Mouse (Mus musculus) heart, embryonic 11.5 days (tissue): ENCODE results near the gene Mrpl18. TPM values are rescaled to one million over a fixed set of nuclear protein-coding genes. Genes with fewer than 3 reads are reported as not detected.
A peak's percentile ranks its signal among the peaks of the same experiment; 100 is the strongest.

Experiments used
- ATAC-seq: fragments of 200-750 bp; cut with Nextera tagmentation; replicated peaks from 2 replicates; pipeline ENCODE4 v1.8.0; 2017; ENCODE audit warnings: moderate library complexity; ENCODE audit not compliant: insufficient number of reproducible peaks, low FRiP score, low TSS enrichment
- H3K27ac ChIP-seq: fragments of 300-500 bp; sonication (generic); 2 replicates; pipeline ENCODE4 v1.5.1; 2014; ENCODE audit warnings: mild to moderate bottlenecking, low read depth, low read length
- H3K27me3 ChIP-seq: fragments of 300-500 bp; sonication (generic); 2 replicates; pipeline ENCODE4 v1.6.1; 2014; ENCODE audit warnings: mild to moderate bottlenecking, low read length, mixed read lengths; ENCODE audit not compliant: control insufficient read depth, insufficient read depth
- H3K36me3 ChIP-seq: fragments of 300-500 bp; sonication (generic); 2 replicates; pipeline ENCODE4 v1.6.1; 2014; ENCODE audit warnings: mild to moderate bottlenecking, low read length, moderate library complexity, mixed read lengths; ENCODE audit not compliant: control insufficient read depth, insufficient read depth
- H3K4me1 ChIP-seq: fragments of 300-500 bp; sonication (generic); 2 replicates; pipeline ENCODE4 v1.6.1; 2014; ENCODE audit warnings: low read length; ENCODE audit not compliant: control insufficient read depth, insufficient read depth
- H3K4me2 ChIP-seq: fragments of 300-500 bp; sonication (generic); 2 replicates; pipeline ENCODE4 v1.6.1; 2014; ENCODE audit warnings: mild to moderate bottlenecking, moderate library complexity
- H3K4me3 ChIP-seq: fragments of 300-500 bp; sonication (generic); 2 replicates; pipeline ENCODE4 v1.5.1; 2014; ENCODE audit warnings: low read depth, low read length
- H3K9ac ChIP-seq: fragments of 300-500 bp; sonication (generic); 2 replicates; pipeline ENCODE4 v1.6.1; 2014; ENCODE audit warnings: mild to moderate bottlenecking, low read depth, low read length, moderate library complexity
- H3K9me3 ChIP-seq: fragments of 300-500 bp; sonication (generic); replicated peaks from 2 replicates; pipeline ENCODE4 v1.6.1; 2016; ENCODE audit warnings: low read length; ENCODE audit not compliant: control insufficient read depth
- WGBS: fragments of 180-500 bp; shearing (Covaris S2); extraction: QIAGEN DNeasy Blood & Tissue Kit; methylation state at CpG from one replicate; pipeline ENCODE4 v1.1.7; 2014; ENCODE audit not compliant: insufficient replicate concordance; 5-methylcytosine and 5-hydroxymethylcytosine counted together
- polyA plus RNA-seq: library from polyadenylated mRNA; unstranded; fragments of >200 nt; fragmentation: Nextera tagmentation; extraction: Ambion mirVana; gene quantifications from 2 replicates; pipeline ENCODE4 v1.2.1, GENCODE M21; 2014

Mrpl18 gene
- polyA plus RNA-seq, 1 experiment from 2014 or later = 205 TPM

GRCm38 (mm10) chr17:12881216-12881615 is 34.9 kb downstream of the Mrpl18 start:
- no peak overlapping the region for H3K9ac ChIP-seq
- H3K9me3 ChIP-seq = no peaks in the 10 kb centered on the region
- H3K27me3 ChIP-seq = no peaks in the 10 kb centered on the region
- no peak overlapping the region for H3K4me3 ChIP-seq
- ATAC-seq = no peak
- 83% methylated on average over 1 of the region's 1 CpGs for WGBS
- H3K4me2 ChIP-seq = no peak overlapping the region
- peaks cover 2% of the 10 kb centered on the region; the same call in 1 of the 2 replicates for H3K4me1 ChIP-seq
- no peak overlapping the region for H3K27ac ChIP-seq
- H3K36me3 ChIP-seq = no peaks in the 10 kb centered on the region

GRCm38 (mm10) chr17:12880178-12880577 is 36.0 kb downstream of the Mrpl18 start:
- Histone ChIP-seq H3K36me3 (no peaks in the 10 kb centered on the region), H3K4me2 (peak overlapping the region; percentile 60), H3K4me1 (peaks cover 2% of the 10 kb centered on the region; the same call in 1 of the 2 replicates), H3K27ac (no peak overlapping the region), H3K9ac (0 out of 2 replicates have a peak overlapping the region, but pooled peaks have one; percentile 43), H3K9me3 (no peaks in the 10 kb centered on the region), H3K4me3 (peak overlapping the region; percentile 21; the same call in 1 of the 2 replicates), H3K27me3 (no peaks in the 10 kb centered on the region)
- ATAC-seq = no peak
- WGBS = 6% methylated on average over 14 of the region's 14 CpGs

- no peak for ATAC-seq
- 83% methylated on average over 5 of the region's 5 CpGs for WGBS
- H3K4me3 ChIP-seq = no peak within 1 kb of the TSS
- no peak within 1 kb of the TSS for H3K4me2 ChIP-seq
- H3K9me3 ChIP-seq = no peaks in the 10 kb centered on the region
- H3K27ac ChIP-seq = no peak within 1 kb of the TSS
- H3K36me3 ChIP-seq = no peaks in the 10 kb centered on the region
- peaks cover 9% of the 10 kb centered on the region; the same call in 1 of the 2 replicates for H3K27me3 ChIP-seq
- H3K4me1 ChIP-seq = peaks cover 2% of the 10 kb centered on the region; the same call in 1 of the 2 replicates
- H3K9ac ChIP-seq = no peak within 1 kb of the TSS
These were observed 40.4 kb downstream of the Mrpl18 start, which contains the start of gene Mrgprh for GRCm38 (mm10) chr17:12875734-12876133. Gene Mrgprh (plus strand): TSS chr17:12876034.

- WGBS = 66% methylated on average over 16 of the region's 16 CpGs
- Histone ChIP-seq H3K9me3 (no peaks in the 10 kb centered on the region), H3K36me3 (no peaks in the 10 kb centered on the region), H3K9ac (no peak overlapping the region), H3K27ac (no peak overlapping the region), H3K4me2 (no peak overlapping the region), H3K4me3 (no peak overlapping the region), H3K27me3 (peaks cover 9% of the 10 kb centered on the region; the same call in 1 of the 2 replicates), H3K4me1 (0 out of 2 replicates have a peak, but pooled peaks cover 5% of the 10 kb centered on the region)
- ATAC-seq = no peak
These were observed 43.7 kb downstream of the Mrpl18 start for GRCm38 (mm10) chr17:12872275-12873028.

- Histone ChIP-seq H3K27me3 (peaks cover 9% of the 10 kb centered on the region; the same call in 1 of the 2 replicates), H3K4me2 (no peak overlapping the region), H3K9me3 (no peaks in the 10 kb centered on the region), H3K27ac (no peak overlapping the region), H3K4me1 (0 out of 2 replicates have a peak, but pooled peaks cover 5% of the 10 kb centered on the region), H3K4me3 (no peak overlapping the region), H3K36me3 (no peaks in the 10 kb centered on the region), H3K9ac (0 out of 2 replicates have a peak overlapping the region, but pooled peaks have one; percentile 5)
- ATAC-seq = no peak
- 12% methylated on average over 4 of the region's 4 CpGs for WGBS
These were observed 47.5 kb downstream of the Mrpl18 start for GRCm38 (mm10) chr17:12868640-12869039.

GRCm38 (mm10) chr17:12868043-12868442 is 48.1 kb downstream of the Mrpl18 start, which contains the start of gene Mas1:
Gene Mas1 (minus strand): TSS chr17:12868143.
- no peak within 1 kb of the TSS for H3K4me2 ChIP-seq
- whole genome bisulfite sequencing = 45% methylated on average over 2 of the region's 2 CpGs

GRCm38 (mm10) chr17:12866853-12867252 is 49.3 kb downstream of the Mrpl18 start:
- H3K4me3 ChIP-seq = no peak overlapping the region
- H3K9me3 ChIP-seq = no peaks in the 10 kb centered on the region
- H3K27me3 ChIP-seq = peaks cover 4% of the 10 kb centered on the region; the same call in 1 of the 2 replicates
- H3K27ac ChIP-seq = peak overlapping the region; percentile 22; the same call in 1 of the 2 replicates
- no peaks in the 10 kb centered on the region for H3K36me3 ChIP-seq
- H3K4me2 ChIP-seq = no peak overlapping the region
- H3K9ac ChIP-seq = 0 out of 2 replicates have a peak overlapping the region, but pooled peaks have one; percentile 28
- ATAC-seq = no peak
- H3K4me1 ChIP-seq = 0 out of 2 replicates have a peak, but pooled peaks cover 5% of the 10 kb centered on the region
- WGBS = 56% methylated on average over 10 of the region's 10 CpGs

More at GRCm38 (mm10) chr17:12868043-12868442, 48.1 kb downstream of the Mrpl18 start, which contains the start of gene Mas1:
- Histone ChIP-seq H3K27ac (peak within 1 kb of the TSS; percentile 22; the same call in 1 of the 2 replicates), H3K4me3 (no peak within 1 kb of the TSS), H3K9ac (0 out of 2 replicates have a peak within 1 kb of the TSS, but pooled peaks have one; percentile 28), H3K9me3 (no peaks in the 10 kb centered on the region), H3K27me3 (peaks cover 9% of the 10 kb centered on the region; the same call in 1 of the 2 replicates), H3K36me3 (no peaks in the 10 kb centered on the region), H3K4me1 (0 out of 2 replicates have a peak, but pooled peaks cover 5% of the 10 kb centered on the region)
- ATAC-seq = 0 out of 2 replicates have a peak, but pooled peaks have one; percentile 22

- Histone ChIP-seq H3K4me2 (no peak overlapping the region), H3K4me1 (0 out of 2 replicates have a peak, but pooled peaks cover 5% of the 10 kb centered on the region)
These were observed 50.7 kb downstream of the Mrpl18 start for GRCm38 (mm10) chr17:12865407-12865806.

More at GRCm38 (mm10) chr17:12865407-12865806, 50.7 kb downstream of the Mrpl18 start:
- 54% methylated on average over 3 of the region's 3 CpGs for WGBS
- Histone ChIP-seq H3K27ac (no peak overlapping the region), H3K36me3 (no peaks in the 10 kb centered on the region), H3K27me3 (no peaks in the 10 kb centered on the region), H3K9ac (no peak overlapping the region), H3K9me3 (no peaks in the 10 kb centered on the region), H3K4me3 (no peak overlapping the region)
- ATAC-seq = no peak
